Mouse (Mus musculus) adrenal gland, postnatal 14 days (tissue): ENCODE results near the gene Leng8. TPM values are rescaled to one million over a fixed set of nuclear protein-coding genes. Genes with fewer than 3 reads are reported as not detected.

Experiments used
- DNase-seq: peaks from one replicate; pipeline ENCODE4 v3.0.0; 2021; ENCODE audit warnings: mixed read lengths
- long read RNA-seq, 2 experiments: library from polyadenylated mRNA; stranded (forward); transcript quantifications; one replicate each; pipeline ENCODE4 v2.0.0; 2021
- total RNA-seq: library from RNA; stranded (reverse); gene quantifications from 2 replicates; pipeline ENCODE4 v1.2.3, GENCODE M21; 2021

The Leng8 gene
- 97.9 and 129 TPM in 2 replicates for total RNA-seq
- long read RNA-seq, experiment 1, full-length matches to known transcripts: 2 of 49 reads
- long read RNA-seq, experiment 1, partial matches to known transcripts: 34 of 49 reads
- long read RNA-seq, experiment 1, other reads (novel, unspliced or antisense): 13 of 49 reads
- long read RNA-seq, experiment 2, full-length matches to known transcripts: 1 of 48 reads
- long read RNA-seq, experiment 2, partial matches to known transcripts: 31 of 48 reads
- long read RNA-seq, experiment 2, other reads (novel, unspliced or antisense): 16 of 48 reads

GRCm38 (mm10) chr7:4136771-4137531 lies at the start of gene Leng8:
Gene Leng8 (plus strand): TSS chr7:4137039.
- DNase-seq: peak; percentile 99

- no peak for DNase-seq
These were observed 49.5 kb upstream of the Leng8 start for GRCm38 (mm10) chr7:4087238-4087895.

GRCm38 (mm10) chr7:4087896-4088480 lies 48.9 kb upstream of the Leng8 start:
- no peak for DNase-seq

GRCm38 (mm10) chr7:4088679-4089078 lies 48.2 kb upstream of the Leng8 start:
- no peak for DNase-seq

- DNase-seq: no peak
These were observed 45.7 kb upstream of the Leng8 start for GRCm38 (mm10) chr7:4091170-4091569.

- DNase-seq: no peak
These were observed 38.5 kb upstream of the Leng8 start for GRCm38 (mm10) chr7:4098301-4098700.

- DNase-seq: no peak
These were observed 38.0 kb upstream of the Leng8 start for GRCm38 (mm10) chr7:4098832-4099231.

GRCm38 (mm10) chr7:4101144-4101543 lies 35.7 kb upstream of the Leng8 start:
- no peak for DNase-seq

- DNase-seq: peak; percentile 24
These were observed 33.4 kb upstream of the Leng8 start for GRCm38 (mm10) chr7:4103411-4103810.

- DNase-seq: no peak
These were observed 25.1 kb upstream of the Leng8 start for GRCm38 (mm10) chr7:4111766-4112165.

GRCm38 (mm10) chr7:4117050-4117814 lies 19.6 kb upstream of the Leng8 start:
- no peak for DNase-seq

- no peak for DNase-seq
These were observed 17.4 kb upstream of the Leng8 start, which contains the start of gene Ttyh1 for GRCm38 (mm10) chr7:4119344-4119902. Gene Ttyh1 (plus strand): TSS chr7:4119408.

GRCm38 (mm10) chr7:4119976-4120921 lies 16.6 kb upstream of the Leng8 start:
- DNase-seq: no peak

- no peak for DNase-seq
These were observed 14.6 kb upstream of the Leng8 start for GRCm38 (mm10) chr7:4122076-4122768.

GRCm38 (mm10) chr7:4122783-4123182 lies 14.1 kb upstream of the Leng8 start:
- DNase-seq: no peak

- peak; percentile 77 for DNase-seq
These were observed 13.1 kb upstream of the Leng8 start for GRCm38 (mm10) chr7:4123732-4124131.

GRCm38 (mm10) chr7:4124315-4124759 lies 12.5 kb upstream of the Leng8 start:
- peak; percentile 51 for DNase-seq

GRCm38 (mm10) chr7:4124856-4125255 lies 12.0 kb upstream of the Leng8 start:
- DNase-seq: no peak

GRCm38 (mm10) chr7:4125306-4125705 lies 11.5 kb upstream of the Leng8 start:
- no peak for DNase-seq
